Mouse (Mus musculus) stomach, postnatal 0 days (tissue): ENCODE data around the gene Cdh12.

ENCODE experiments used
- CTCF ChIP-seq: IDR thresholded peaks from 2 replicates; pipeline ENCODE4 v1.5.1; 2016; ENCODE audit warnings: antibody characterized with exemption, low read depth, mild to moderate bottlenecking, moderate library complexity
- EP300 ChIP-seq: optimal IDR thresholded peaks from 2 replicates; pipeline ENCODE3; 2016; ENCODE audit warnings: antibody characterized with exemption

- no peak for TF ChIP-seq EP300
- no peak for TF ChIP-seq CTCF
Measured at GRCm38 (mm10) chr15:21375460-21375859, 926.4 kb downstream of the Cdh12 start.
